Mouse (Mus musculus) CD4-positive, CD25-positive, alpha-beta regulatory T cell, adult 2 months (primary cell): ENCODE measurements at regions not wholly inside any gene's neighbourhood (a gene's known extent, or its start where the extent isn't known, plus 50 kb on each side); places are given as distances from the start of the nearest gene placed in this dataset.
"Not testable (repeated sequence)": the region's sequence is repeated elsewhere in the genome, so short reads cannot be mapped to it uniquely, and the experiment has no call there.

Source experiments
- DNase-seq: peaks from one replicate; pipeline ENCODE4 v3.0.0-alpha.2; 2012; ENCODE audit warnings: low read depth, low spot score

GRCm38 (mm10) chr2:63580489-63581139, 396.5 kb upstream of the Kcnh7 start:
- no peak for DNase-seq

GRCm38 (mm10) chr2:63575172-63575571, 391.1 kb upstream of the Kcnh7 start:
- no peak for DNase-seq

- DNase-seq = no peak
Observed at GRCm38 (mm10) chr2:63574008-63574703, 390.1 kb upstream of the Kcnh7 start.

- no peak for DNase-seq
Observed at GRCm38 (mm10) chr2:63573015-63573807, 389.1 kb upstream of the Kcnh7 start.

- DNase-seq = no peak
Observed at GRCm38 (mm10) chr2:63556858-63557419, 372.9 kb upstream of the Kcnh7 start.

GRCm38 (mm10) chr2:63541836-63542235, 357.7 kb upstream of the Kcnh7 start:
- DNase-seq = not testable (repeated sequence)

- no peak for DNase-seq
Observed at GRCm38 (mm10) chr2:63518534-63518933, 334.4 kb upstream of the Kcnh7 start.

GRCm38 (mm10) chr2:63513554-63514226, 329.6 kb upstream of the Kcnh7 start:
- DNase-seq = no peak

GRCm38 (mm10) chr2:63503939-63504338, 319.9 kb upstream of the Kcnh7 start:
- DNase-seq = peak; percentile 24

- no peak for DNase-seq
Observed at GRCm38 (mm10) chr2:63476411-63476810, 292.3 kb upstream of the Kcnh7 start.

GRCm38 (mm10) chr2:63475255-63475654, 291.2 kb upstream of the Kcnh7 start:
- DNase-seq = no peak

- DNase-seq = peak; percentile 1
Observed at GRCm38 (mm10) chr2:63473699-63474098, 289.6 kb upstream of the Kcnh7 start.

- no peak for DNase-seq
Observed at GRCm38 (mm10) chr2:63472248-63472647, 288.2 kb upstream of the Kcnh7 start.

- DNase-seq = no peak
Observed at GRCm38 (mm10) chr2:63459112-63459511, 275.0 kb upstream of the Kcnh7 start.

- DNase-seq = no peak
Observed at GRCm38 (mm10) chr2:63454263-63455011, 270.4 kb upstream of the Kcnh7 start.

GRCm38 (mm10) chr2:63452891-63453290, 268.8 kb upstream of the Kcnh7 start:
- DNase-seq = no peak

- DNase-seq = no peak
Observed at GRCm38 (mm10) chr2:63452164-63452563, 268.1 kb upstream of the Kcnh7 start.

GRCm38 (mm10) chr2:63434327-63434726, 250.2 kb upstream of the Kcnh7 start:
- DNase-seq = no peak

- no peak for DNase-seq
Observed at GRCm38 (mm10) chr2:63405405-63405804, 221.3 kb upstream of the Kcnh7 start.
